Mouse (Mus musculus): ENCODE measurements at regions not wholly inside any gene's neighbourhood (a gene's known extent, or its start where the extent isn't known, plus 50 kb on each side); places are given as distances from the start of the nearest gene placed in this dataset.

- Histone ChIP-seq H3K4me1 (ENCODE audit: insufficient read depth, low read length) (no peaks in the 10 kb centered on the region), H3K9me3 (ENCODE audit: low read length) (no peaks in the 10 kb centered on the region), H3K27ac (ENCODE audit: low read depth, low read length) (no peak overlapping the region), H3K9ac (replicated peaks; ENCODE audit: low read length, poor library complexity, severe bottlenecking) (no peak overlapping the region), H3K27me3 (ENCODE audit: insufficient read depth, low read length) (no peaks in the 10 kb centered on the region), H3K4me3 (ENCODE audit: low read depth, low read length) (no peak overlapping the region), H3K4me2 (ENCODE audit: low read depth, low read length, poor library complexity, severe bottlenecking) (no peak overlapping the region), H3K36me3 (ENCODE audit: insufficient read depth, low read length) (no peaks in the 10 kb centered on the region)
- DNase-seq (ENCODE audit: low spot score) (peak; percentile 3), ATAC-seq (ENCODE audit: low FRiP score) (no peak)
- WGBS: 55% methylated on average over 7 of the region's 7 CpGs
- TF ChIP-seq CTCF (IDR thresholded peaks at IDR 0.05): no peak
Observed at GRCm38 (mm10) chr4:103466019-103466589, 152.5 kb downstream of the Oma1 start.

- Histone ChIP-seq H3K36me3 (ENCODE audit: insufficient read depth, low read length) (no peaks in the 10 kb centered on the region), H3K9ac (replicated peaks; ENCODE audit: low read length, poor library complexity, severe bottlenecking) (no peak overlapping the region), H3K9me3 (ENCODE audit: low read length) (no peaks in the 10 kb centered on the region), H3K27ac (ENCODE audit: low read depth, low read length) (no peak overlapping the region), H3K27me3 (ENCODE audit: insufficient read depth, low read length) (no peaks in the 10 kb centered on the region), H3K4me2 (ENCODE audit: low read depth, low read length, poor library complexity, severe bottlenecking) (no peak overlapping the region), H3K4me3 (ENCODE audit: low read depth, low read length) (no peak overlapping the region), H3K4me1 (ENCODE audit: insufficient read depth, low read length) (no peaks in the 10 kb centered on the region)
- ATAC-seq (ENCODE audit: low FRiP score): no peak
- TF ChIP-seq CTCF (IDR thresholded peaks at IDR 0.05): no peak
- 86% methylated on average over 1 of the region's 1 CpGs for WGBS
- DNase-seq (ENCODE audit: low spot score): no peak
Observed at GRCm38 (mm10) chr4:103475596-103475995, 143.6 kb upstream of the Dab1 start.

DNA sequence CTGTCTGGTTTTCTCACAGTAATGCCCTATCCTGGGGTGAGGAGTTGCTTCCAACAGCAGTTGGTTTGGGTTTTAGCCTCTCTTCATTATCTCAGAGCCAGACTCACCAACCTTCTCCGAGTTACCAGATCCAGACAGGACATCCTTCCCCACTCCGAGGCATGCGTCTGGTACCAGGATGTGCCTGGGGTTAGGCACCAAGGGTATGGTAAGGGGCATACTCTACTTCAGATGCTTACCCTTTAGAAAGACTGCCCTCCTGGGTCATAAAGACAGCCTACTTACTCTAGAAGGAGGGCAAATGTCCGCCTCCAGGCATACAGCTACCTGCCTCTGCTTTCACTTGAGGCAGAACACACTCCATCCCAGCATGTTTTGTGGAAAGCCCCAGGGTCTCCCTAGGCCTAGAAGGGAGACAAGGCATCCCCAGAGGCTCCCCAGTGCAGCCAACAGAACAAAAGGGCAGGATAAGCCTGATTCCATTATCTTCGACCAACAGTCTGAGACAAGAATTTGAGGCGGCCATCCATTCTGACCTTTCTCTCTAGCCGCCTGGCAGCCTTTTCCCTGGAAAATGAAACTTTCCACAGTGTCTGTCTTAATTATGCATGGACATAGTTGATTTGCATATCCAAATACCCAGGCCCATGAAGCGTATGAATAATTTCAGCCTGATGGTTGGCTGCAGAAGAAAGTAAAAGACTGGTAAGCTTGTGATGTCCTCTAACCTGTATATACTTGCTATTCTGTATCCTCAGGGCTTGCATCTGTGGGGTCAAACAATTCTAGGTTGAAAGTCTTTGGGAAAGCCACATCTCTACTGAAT lies 132.8 kb upstream of the Dab1 start:
- no peaks in the 10 kb centered on the region for H3K9me3 ChIP-seq (ENCODE audit: low read length)
- ATAC-seq (ENCODE audit: low FRiP score): no peak
- TF ChIP-seq CTCF (IDR thresholded peaks at IDR 0.05): no peak
- H3K4me3 ChIP-seq (ENCODE audit: low read depth, low read length): no peak overlapping the region
- H3K27ac ChIP-seq (ENCODE audit: low read depth, low read length): no peak overlapping the region
- H3K4me1 ChIP-seq (ENCODE audit: insufficient read depth, low read length): peaks cover 5% of the 10 kb centered on the region; the same call in 1 of the 2 replicates
- 45% methylated on average over 8 of the region's 8 CpGs for WGBS
- H3K4me2 ChIP-seq (ENCODE audit: low read depth, low read length, poor library complexity, severe bottlenecking): no peak overlapping the region
- DNase-seq (ENCODE audit: low spot score): no peak
- H3K9ac ChIP-seq (replicated peaks; ENCODE audit: low read length, poor library complexity, severe bottlenecking): no peak overlapping the region
- H3K27me3 ChIP-seq (ENCODE audit: insufficient read depth, low read length): no peaks in the 10 kb centered on the region
- H3K36me3 ChIP-seq (ENCODE audit: insufficient read depth, low read length): no peaks in the 10 kb centered on the region

- H3K27ac ChIP-seq (ENCODE audit: low read depth, low read length): no peak overlapping the region
- ATAC-seq (ENCODE audit: low FRiP score): no peak
- TF ChIP-seq CTCF (IDR thresholded peaks at IDR 0.05): no peak
Observed at GRCm38 (mm10) chr4:103508435-103508834, 110.7 kb upstream of the Dab1 start.

DNA sequence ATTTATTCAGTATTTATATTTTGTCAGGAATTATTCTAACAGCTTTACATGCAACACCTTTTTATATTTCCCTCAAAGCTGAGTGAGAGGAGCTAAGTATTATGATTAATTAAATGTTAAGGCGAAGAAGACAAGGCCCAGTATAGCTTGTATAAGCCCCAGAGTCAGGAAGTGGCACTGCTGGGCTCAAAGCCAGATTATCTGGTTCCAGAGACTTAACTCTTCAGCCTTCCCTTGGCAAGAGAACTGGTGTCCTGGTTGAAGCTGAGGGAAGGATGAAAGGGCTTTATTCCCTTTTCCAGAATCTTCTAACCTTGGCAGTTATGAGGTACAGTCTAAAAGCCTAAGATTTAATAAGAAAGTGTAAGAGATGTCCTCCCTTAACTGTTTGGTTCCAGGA lies 106.3 kb upstream of the Dab1 start:
- no peak for TF ChIP-seq CTCF (IDR thresholded peaks at IDR 0.05)
- H3K27ac ChIP-seq (ENCODE audit: low read depth, low read length): no peak overlapping the region
- ATAC-seq (ENCODE audit: low FRiP score) (no peak), DNase-seq (ENCODE audit: low spot score) (peak; percentile 17)
- no peaks in the 10 kb centered on the region for H3K9me3 ChIP-seq (ENCODE audit: low read length)
- no peak overlapping the region for H3K4me3 ChIP-seq (ENCODE audit: low read depth, low read length)
- no peak overlapping the region for H3K4me2 ChIP-seq (ENCODE audit: low read depth, low read length, poor library complexity, severe bottlenecking)
- H3K9ac ChIP-seq (replicated peaks; ENCODE audit: low read length, poor library complexity, severe bottlenecking): no peak overlapping the region
- WGBS: 59% methylated on average over 1 of the region's 1 CpGs
- H3K36me3 ChIP-seq (ENCODE audit: insufficient read depth, low read length): no peaks in the 10 kb centered on the region
- H3K27me3 ChIP-seq (ENCODE audit: insufficient read depth, low read length): no peaks in the 10 kb centered on the region
- H3K4me1 ChIP-seq (ENCODE audit: insufficient read depth, low read length): no peaks in the 10 kb centered on the region

More at GRCm38 (mm10) chr4:103508435-103508834, 110.7 kb upstream of the Dab1 start:
- no peak overlapping the region for H3K4me2 ChIP-seq (ENCODE audit: low read depth, low read length, poor library complexity, severe bottlenecking)
- no peak overlapping the region for H3K4me3 ChIP-seq (ENCODE audit: low read depth, low read length)
- H3K4me1 ChIP-seq (ENCODE audit: insufficient read depth, low read length): no peaks in the 10 kb centered on the region
- H3K9ac ChIP-seq (replicated peaks; ENCODE audit: low read length, poor library complexity, severe bottlenecking): no peak overlapping the region
- H3K36me3 ChIP-seq (ENCODE audit: insufficient read depth, low read length): no peaks in the 10 kb centered on the region
- no peaks in the 10 kb centered on the region for H3K9me3 ChIP-seq (ENCODE audit: low read length)
- no peaks in the 10 kb centered on the region for H3K27me3 ChIP-seq (ENCODE audit: insufficient read depth, low read length)
- 76% methylated on average over 2 of the region's 2 CpGs for WGBS
- peak; percentile 24 for DNase-seq (ENCODE audit: low spot score)

DNA sequence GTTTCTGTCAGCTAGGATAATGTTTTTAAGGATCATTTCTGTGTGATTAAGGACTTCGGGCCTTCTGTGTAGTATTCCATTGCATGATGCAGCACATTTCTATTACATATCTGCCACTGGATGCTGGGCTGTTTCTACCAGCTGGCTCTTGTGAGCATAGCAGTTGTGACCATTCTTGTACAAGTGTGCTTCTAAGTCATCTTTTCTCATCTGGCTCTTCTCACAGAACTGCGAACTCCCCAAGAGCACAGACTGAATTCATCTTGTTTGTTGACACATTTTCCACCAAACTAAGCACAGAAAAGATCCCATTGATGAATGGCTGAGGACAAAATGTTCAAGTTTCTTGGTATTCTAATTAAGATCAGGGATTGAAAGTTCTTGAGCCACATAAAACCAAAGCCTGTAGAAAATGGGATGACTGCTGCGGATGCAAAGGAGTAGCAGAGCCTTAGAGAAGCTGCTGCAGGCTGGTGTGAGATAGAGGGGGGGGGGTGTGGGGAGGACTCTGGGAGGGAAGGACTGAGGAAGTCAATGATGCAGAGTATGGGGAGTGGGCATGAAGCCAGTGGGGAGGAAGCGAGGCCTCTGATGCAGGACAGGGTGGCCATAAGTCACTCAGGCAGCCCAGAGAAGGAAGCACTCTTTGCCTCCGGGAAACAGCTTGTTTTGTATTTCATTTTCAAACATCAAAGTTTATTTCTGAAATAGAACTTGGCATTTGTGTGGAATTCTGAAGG lies 97.1 kb upstream of the Dab1 start:
- ATAC-seq (ENCODE audit: low FRiP score): no peak
- no peaks in the 10 kb centered on the region for H3K36me3 ChIP-seq (ENCODE audit: insufficient read depth, low read length)
- H3K27me3 ChIP-seq (ENCODE audit: insufficient read depth, low read length): no peaks in the 10 kb centered on the region
- no peak for DNase-seq (ENCODE audit: low spot score)
- H3K4me3 ChIP-seq (ENCODE audit: low read depth, low read length): no peak overlapping the region
- H3K27ac ChIP-seq (ENCODE audit: low read depth, low read length): no peak overlapping the region
- no peaks in the 10 kb centered on the region for H3K9me3 ChIP-seq (ENCODE audit: low read length)
- no peak overlapping the region for H3K9ac ChIP-seq (replicated peaks; ENCODE audit: low read length, poor library complexity, severe bottlenecking)
- WGBS: 71% methylated on average over 5 of the region's 5 CpGs
- TF ChIP-seq CTCF (IDR thresholded peaks at IDR 0.05): no peak
- H3K4me2 ChIP-seq (ENCODE audit: low read depth, low read length, poor library complexity, severe bottlenecking): no peak overlapping the region
- H3K4me1 ChIP-seq (ENCODE audit: insufficient read depth, low read length): no peaks in the 10 kb centered on the region
